Mouse (Mus musculus) thymus, postnatal 10 days (tissue): Measurements from ENCODE around the gene Por.
A peak's percentile ranks its signal among the peaks of the same experiment; 100 is the strongest.

Experiments used
- DNase-seq, 2 experiments: peaks; one replicate each; pipeline ENCODE4 v3.0.0; 2021; ENCODE audit warnings: low spot score in 2 of 2

Gene Por

DNA sequence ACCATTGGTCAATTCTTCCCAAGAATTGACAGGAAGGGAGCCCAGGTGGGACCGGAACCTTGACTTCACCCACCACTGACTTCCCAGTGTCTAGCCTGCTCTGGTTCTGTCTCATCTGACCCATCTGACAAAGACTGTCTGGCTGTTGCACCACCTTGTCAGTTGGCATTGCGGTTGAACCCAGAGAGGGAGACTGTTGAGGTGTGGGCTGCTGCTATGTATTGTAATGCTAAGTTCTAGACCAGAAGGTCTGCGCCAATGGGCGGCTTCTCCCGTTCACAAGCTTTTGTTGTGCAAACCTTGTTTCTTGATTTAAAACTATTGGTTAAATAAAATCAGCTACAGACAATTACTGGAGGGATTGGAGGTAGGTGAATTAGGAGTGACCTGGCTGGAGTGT lies 12.7 kb upstream of the Por start:
- DNase-seq, result no peak

DNA sequence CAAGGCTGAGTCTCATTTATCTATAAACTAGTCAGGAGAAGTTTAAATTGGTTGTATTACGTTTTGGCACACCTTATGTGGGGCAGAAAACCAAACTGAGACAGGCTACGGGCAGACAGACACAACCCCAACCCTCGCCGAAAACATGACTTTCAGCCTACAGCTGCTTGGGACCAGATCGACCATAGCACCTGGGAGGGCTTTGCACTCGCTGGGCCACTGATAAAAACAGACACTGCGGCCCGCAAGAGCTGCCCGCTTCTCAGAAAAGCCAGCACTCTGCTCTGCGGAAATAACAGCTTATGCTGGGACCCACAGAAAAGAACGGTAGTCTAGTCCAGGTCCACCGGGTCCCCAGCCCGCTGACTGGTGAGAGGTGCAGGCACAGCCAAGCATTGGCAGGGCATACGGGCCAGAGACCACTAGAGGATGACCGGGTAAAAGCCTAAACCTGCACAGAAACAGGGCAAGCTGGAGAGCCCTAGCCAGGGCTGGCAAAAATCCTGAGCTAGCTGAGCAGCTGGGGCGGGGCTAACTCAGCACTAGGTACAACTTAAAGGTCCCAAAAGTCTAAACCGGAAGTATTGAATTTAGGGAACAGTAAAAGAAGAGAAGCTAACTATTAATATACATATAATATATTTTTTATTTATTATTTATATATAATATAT lies 12.0 kb upstream of the Por start:
- DNase-seq, result no peak

DNA sequence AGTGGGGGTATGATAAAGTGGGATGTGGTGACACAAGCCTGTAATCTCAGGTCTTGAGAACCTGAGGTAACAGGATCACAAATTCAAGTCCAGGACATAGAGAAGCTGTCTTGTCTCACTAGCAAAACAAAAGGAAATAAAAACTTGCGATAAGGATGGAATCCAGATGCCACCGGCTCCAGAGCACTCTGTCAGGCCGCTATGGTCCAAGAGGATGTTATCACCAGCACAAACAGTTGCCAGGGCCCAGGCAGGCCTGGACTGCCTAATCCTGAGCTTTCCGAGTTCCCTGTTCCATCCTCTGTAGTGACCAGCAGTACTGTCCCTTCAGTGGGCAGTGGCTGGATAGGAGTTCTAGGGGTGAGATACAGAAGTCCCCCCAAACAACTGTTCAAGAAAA lies 9.9 kb upstream of the Por start:
- DNase-seq, result no peak

DNA sequence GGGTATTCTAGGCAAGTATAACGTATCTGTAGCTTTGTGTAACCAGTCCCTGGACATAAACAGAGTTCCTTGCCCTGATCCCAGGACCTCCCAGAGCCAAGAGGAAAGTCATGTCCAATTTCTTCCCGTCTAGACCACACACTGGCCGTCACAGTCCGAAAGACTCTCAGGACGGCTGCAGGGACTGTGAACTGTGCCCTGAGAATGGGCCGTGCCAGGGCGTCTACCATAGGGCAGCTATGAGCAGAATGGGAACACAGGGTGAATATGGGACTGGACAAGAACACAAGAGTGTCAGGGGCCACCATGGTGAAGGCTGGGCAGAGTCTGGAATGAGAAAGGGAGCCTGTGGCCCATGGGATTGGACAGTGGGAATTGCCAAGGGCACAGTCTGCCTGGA lies 9.3 kb upstream of the Por start:
- no peak for DNase-seq

GRCm38 (mm10) chr5:135666890-135667289 lies 2.9 kb upstream of the Por start:
- DNase-seq, result no peak

GRCm38 (mm10) chr5:135668071-135668470 lies 1.8 kb upstream of the Por start:
- DNase-seq, result no peak

DNA sequence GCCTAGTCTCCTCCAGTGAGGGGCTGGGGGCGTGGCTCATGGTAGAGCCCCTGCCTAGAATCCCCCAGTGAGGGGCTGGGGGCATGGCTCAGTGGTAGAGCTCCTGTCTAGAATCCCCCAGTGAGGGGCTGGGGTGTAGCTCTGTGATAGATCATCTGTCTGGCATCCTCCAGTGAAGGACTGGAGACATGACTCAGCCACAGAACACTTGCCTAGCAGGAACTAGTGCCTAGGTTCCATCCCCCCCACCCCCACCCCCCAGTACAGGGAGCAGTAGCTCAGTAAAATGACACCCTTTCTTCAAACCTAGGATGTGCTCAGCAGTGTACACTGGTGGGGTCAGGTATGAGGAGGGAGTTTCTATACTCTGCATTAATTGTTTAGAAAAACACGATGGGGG lies 1.0 kb downstream of the Por start:
- DNase-seq, result no peak

DNA sequence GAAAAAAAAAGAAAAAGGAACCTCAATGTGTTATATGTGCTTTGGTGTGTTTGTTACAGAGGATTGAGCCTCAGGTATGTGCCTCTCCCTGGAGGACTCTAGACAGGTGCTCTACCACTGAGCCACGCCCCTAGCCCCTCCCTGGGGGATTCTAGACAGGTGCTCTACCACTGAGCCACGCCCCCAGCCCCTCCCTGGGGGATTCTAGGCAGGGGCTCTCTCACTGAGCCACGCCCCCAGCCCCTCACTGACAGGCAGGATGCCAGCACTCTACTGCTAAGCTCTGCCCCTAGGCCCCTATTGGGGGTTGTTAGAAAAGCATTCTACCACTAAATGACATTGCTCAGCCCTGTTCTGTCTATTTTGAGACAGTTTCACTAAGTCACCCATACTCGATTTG lies 2.7 kb downstream of the Por start:
- DNase-seq, result no peak

DNA sequence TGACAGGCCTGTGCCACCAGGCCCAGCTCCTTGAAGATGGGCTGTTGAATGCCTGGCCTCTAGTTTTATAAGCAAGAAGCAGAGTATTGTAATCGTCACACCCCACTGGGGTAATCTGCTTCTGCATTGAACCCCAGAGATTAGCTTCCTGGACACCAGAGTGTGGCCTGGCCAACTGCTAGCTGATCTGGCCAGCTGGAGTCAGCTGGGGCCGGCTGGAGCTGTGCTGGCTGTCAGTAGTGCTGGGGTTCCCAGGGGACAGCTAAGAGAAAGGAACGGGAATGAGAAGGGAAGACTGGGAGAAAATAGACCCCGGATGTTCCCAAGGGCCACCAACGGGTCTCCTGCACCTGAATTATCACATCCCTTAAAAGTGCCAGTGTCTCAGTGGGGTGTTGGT lies 3.1 kb downstream of the Por start:
- DNase-seq, result no peak

DNA sequence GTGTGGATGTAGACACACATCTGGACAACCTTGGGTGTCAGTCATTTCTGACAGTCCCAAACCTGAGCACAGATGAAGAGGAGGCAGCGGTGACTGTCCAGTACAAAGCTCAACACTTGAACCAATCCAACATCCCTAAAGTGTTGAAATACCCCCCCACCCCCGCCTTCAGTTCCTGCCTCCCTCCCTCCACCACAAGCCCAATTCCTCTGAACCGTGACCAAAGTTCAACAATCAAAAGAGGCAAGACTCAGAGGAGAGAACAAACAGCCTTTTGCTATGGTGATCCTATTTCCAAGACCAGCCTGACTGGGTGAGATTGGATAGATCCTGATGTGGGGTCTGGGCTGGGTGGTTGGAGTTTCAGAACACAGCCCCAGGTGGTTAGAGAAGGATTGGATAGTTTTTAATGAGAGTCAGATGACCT lies 4.5 kb downstream of the Por start:
- no peak for DNase-seq

DNA sequence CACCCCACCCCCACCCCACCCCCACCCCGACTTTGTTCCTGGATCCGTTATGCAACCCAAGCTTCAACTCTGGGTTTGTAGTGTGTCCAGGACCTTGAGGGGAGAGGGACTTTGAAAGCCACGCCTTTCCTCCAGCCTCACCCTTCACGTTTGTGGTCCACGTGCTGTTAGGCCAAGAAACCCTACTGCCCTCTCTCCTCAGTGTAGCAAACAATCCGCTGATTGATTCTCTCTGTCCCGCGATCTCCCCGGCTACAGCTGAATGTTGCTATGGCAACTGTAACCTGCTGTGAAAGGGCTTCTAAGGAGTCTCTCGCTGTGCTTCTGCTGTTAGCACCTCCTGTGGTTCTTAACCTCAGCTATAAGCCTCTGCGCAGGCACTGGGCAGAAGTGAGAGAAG lies 5.0 kb downstream of the Por start:
- peak in 1 of 2 experiments; percentile 23 for DNase-seq

GRCm38 (mm10) chr5:135676696-135677095 lies 6.9 kb downstream of the Por start:
- DNase-seq, result no peak

- no peak for DNase-seq
Measured at GRCm38 (mm10) chr5:135677251-135677650, 7.4 kb downstream of the Por start.

- DNase-seq, result no peak
Measured at GRCm38 (mm10) chr5:135678481-135678880, 8.6 kb downstream of the Por start.

GRCm38 (mm10) chr5:135680967-135681545 lies 11.2 kb downstream of the Por start:
- DNase-seq, result no peak

DNA sequence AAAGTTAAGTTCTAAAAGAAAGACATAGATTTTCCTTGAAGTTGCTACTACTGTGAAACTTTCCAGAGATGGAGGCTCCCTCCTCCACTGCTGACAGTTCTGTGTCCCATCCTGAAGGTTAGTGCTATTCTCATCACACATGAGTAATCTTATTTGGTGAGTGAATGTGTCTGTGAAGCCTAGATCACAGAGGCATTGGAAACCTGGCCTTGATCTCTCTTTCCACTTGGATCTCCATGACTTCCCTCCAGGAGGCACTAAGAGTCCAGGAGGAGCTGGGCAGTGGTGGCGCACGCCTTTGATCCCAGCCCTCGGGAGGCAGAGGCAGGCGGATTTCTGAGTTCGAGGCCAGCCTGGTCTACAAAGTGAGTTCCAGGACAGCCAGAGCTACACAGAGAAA lies 12.2 kb downstream of the Por start:
- DNase-seq, result no peak

GRCm38 (mm10) chr5:135682942-135683570 lies 13.2 kb downstream of the Por start:
- no peak for DNase-seq

GRCm38 (mm10) chr5:135690401-135690800 lies 20.6 kb downstream of the Por start:
- DNase-seq, result no peak

DNA sequence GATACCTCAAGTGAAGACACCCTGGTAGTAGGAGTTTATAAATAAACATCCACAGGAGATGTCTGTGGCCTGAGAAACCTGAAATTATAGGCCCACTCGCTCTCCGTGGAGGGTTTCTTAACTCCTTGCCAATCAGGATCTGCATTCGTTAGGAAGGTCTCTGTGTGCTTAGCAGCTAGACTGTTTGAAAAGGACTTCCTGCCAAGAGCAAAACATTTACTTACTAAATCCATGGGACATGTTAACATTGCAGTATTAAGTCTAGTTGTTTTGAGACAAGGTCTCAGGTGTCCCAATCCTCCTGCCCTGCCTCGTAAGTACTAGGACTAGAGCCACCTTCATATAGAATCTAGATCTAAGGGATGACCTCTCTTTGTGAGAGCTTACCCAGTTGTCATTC lies 21.4 kb downstream of the Por start:
- no peak for DNase-seq

DNA sequence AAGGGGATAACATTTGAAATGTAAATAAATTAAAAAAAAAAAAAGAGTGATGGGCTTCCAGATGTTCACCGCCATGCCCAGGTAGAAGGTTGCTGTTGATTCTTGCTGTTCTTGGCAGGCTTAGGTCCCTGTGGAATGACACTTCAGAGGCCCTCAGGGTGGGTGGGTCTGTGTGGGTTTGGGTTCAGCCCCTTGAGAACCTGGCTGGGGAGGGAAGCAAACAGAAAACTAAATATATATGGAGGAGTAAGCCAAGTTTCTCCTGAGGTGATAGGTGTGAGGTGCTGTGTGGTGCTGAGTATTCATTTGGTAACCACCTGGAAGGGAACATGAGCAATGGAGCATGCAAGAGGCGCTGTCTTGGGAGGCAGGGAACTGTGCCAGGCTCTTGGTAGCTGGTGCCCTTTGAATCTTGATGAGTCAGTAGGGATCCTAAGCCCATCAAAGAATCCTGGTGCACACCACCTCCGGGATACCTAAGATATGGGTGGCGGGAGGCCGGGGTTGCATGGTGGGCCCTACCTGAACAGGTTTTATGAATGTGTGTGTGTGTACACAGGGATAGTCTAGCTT lies 23.5 kb downstream of the Por start:
- DNase-seq, result no peak

- DNase-seq, result no peak
Measured at GRCm38 (mm10) chr5:135695277-135695721, 25.5 kb downstream of the Por start.

DNA sequence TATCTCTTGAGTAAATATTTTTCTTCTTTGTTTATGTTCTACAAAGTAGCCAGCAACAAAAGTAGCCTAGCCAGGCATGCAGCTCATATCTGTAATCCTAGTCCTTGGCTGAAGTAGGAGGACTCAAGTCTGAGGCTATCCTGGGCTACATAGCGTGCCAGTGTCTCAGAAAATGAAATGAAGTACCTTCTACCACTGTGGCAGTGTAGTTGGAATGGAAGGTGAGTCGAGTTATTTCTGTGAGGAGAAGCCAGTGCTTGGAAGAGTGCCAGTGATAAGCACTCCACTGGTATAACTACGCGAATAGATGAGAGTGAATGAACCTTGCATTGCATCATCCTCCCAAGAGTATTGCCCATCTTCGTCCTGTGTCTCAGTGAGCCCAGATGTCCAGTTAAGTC lies 27.9 kb downstream of the Por start:
- DNase-seq, result no peak

GRCm38 (mm10) chr5:135701601-135702000 lies 31.8 kb downstream of the Por start:
- no peak for DNase-seq
